Mouse (Mus musculus) olfactory bulb, adult 2 months (tissue): Measurements from ENCODE around the gene B3gntl1. TPM values are rescaled to one million over a fixed set of nuclear protein-coding genes. Genes with fewer than 3 reads are reported as not detected.

Experiments used
- H3K27ac ChIP-seq: fragments of 200-500 bp; 2 replicates; pipeline ENCODE4 v1.5.1; 2012; ENCODE audit warnings: low read depth, low read length; ENCODE audit not compliant: insufficient read depth
- H3K4me1 ChIP-seq: fragments of 200-500 bp; 2 replicates; pipeline ENCODE4 v1.6.1; 2012; ENCODE audit warnings: low read length; ENCODE audit not compliant: control insufficient read depth, insufficient read depth
- H3K4me3 ChIP-seq: fragments of 200-500 bp; 2 replicates; pipeline ENCODE4 v1.5.1; 2012; ENCODE audit warnings: mild to moderate bottlenecking, low read depth, low read length, moderate library complexity; ENCODE audit not compliant: insufficient read depth
- CTCF ChIP-seq: fragments of 200-500 bp; IDR thresholded peaks from 2 replicates; pipeline ENCODE4 v1.5.1; 2012; ENCODE audit warnings: low read depth, mild to moderate bottlenecking, low read length, moderate library complexity; ENCODE audit not compliant: insufficient read depth
- POLR2A ChIP-seq: fragments of 200-500 bp; IDR thresholded peaks from 2 replicates; pipeline ENCODE4 v1.6.1; 2012; ENCODE audit warnings: mild to moderate bottlenecking, low read depth, low read length, moderate library complexity; ENCODE audit not compliant: insufficient read depth
- WGBS: fragments of 180-500 bp; shearing (Covaris S2); methylation state at CpG from one replicate; pipeline ENCODE4 v1.1.7; 2018; 5-methylcytosine and 5-hydroxymethylcytosine counted together
- polyA plus RNA-seq: library from polyadenylated mRNA; stranded (reverse); fragments of >200 nt; gene quantifications from 2 replicates; pipeline ENCODE4 v1.2.4, GENCODE M21; 2012; ENCODE audit warnings: low replicate concordance; ENCODE audit not compliant: missing spikeins, insufficient read depth, insufficient read length

The B3gntl1 gene
- polyA plus RNA-seq, 1 experiment, result not detected

DNA sequence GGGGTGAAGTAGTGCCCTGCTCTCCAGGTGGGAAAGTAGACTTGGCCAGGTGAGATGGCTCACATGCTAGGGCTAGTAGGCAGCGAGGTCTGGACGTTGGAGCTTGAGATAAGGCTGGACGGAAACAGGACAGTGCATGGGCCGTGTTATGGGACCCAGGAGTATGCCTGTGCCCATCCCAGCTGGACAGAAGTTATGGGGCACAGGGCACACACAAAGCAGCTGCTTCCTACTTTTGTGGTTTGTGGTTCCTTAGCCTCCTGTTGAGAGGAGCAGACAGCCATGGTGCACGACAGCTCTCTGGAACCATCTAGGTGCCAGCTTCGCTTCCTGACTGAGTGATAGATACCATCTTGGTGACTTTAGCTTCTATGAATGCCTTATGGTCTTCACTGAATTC, 67.3 kb downstream of the B3gntl1 start:
- Histone ChIP-seq H3K4me3 (no peak overlapping the region), H3K27ac (no peak overlapping the region), H3K4me1 (no peaks in the 10 kb centered on the region)
- 94% methylated on average over 6 of the region's 6 CpGs for WGBS
- no peak for TF ChIP-seq POLR2A
- no peak for TF ChIP-seq CTCF

DNA sequence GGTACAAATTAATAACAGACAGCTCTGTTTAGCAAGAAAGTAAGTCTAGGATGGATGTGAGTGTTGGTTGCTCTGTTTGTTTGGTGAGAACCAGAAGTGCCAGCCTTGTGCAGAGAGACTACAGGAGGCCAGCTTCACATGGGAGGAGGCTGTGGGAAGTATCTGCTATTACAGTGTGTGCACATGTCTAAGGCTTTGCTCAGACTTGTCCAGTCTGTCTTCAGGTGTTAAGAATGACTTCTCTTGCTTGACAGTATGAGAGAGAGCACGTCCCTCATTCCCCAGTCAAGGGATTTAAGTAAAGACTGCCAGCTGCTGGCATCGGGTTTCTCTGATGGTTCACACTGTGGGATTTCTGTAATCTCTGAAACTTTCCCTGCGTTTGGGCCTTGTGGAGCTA, 71.5 kb downstream of the B3gntl1 start:
- no peak overlapping the region for H3K4me3 ChIP-seq
- H3K27ac ChIP-seq, result no peak overlapping the region
- no peaks in the 10 kb centered on the region for H3K4me1 ChIP-seq
- TF ChIP-seq POLR2A, result no peak
- no peak for TF ChIP-seq CTCF
- WGBS, result 89% methylated on average over 3 of the region's 3 CpGs

DNA sequence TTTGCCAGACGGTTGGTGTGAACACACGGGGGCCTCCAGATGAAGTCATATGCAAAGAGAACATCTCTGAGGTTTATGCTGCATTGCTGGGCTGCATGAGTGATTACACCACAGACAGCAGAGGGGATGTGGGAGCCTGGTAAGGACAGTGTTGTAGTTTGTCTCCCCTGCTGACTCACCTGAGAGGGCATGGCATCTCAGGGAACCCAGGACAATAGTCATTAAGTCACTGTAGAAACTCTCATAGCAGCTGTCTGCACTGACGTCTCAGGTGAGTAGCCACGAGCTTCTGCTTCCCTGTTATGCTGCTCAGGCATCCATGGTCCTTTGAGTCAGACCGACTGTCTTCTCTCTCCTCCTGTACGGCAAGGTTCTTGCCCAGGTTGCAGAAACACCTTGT, 75.7 kb downstream of the B3gntl1 start:
- WGBS, result 85% methylated on average over 6 of the region's 6 CpGs

DNA sequence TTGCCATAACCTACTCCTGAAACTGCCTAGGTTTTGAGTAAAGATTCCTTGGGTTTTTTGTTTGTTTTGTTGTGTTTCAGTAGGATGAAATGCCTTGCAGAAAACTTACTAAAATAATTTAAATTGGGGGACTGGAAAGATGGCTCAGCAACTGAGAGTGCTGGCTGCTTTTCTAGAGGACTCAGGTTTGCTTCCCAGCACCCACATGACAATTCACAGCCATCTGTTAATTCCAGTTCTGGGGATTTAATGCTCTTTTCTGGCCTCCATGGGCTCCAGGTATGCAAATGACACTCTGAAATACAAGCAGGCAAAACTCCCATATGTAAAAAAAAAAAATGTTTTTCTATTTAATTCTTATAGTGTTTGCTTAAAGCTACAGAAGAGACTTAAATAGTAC, 91.1 kb downstream of the B3gntl1 start:
- no peak for TF ChIP-seq POLR2A
- TF ChIP-seq CTCF, result no peak
- no peaks in the 10 kb centered on the region for H3K4me1 ChIP-seq
- no peak overlapping the region for H3K27ac ChIP-seq
- no peak overlapping the region for H3K4me3 ChIP-seq

More for the DNA sequence above, 75.7 kb downstream of the B3gntl1 start:
- no peak overlapping the region for H3K27ac ChIP-seq
- no peak for TF ChIP-seq CTCF
- TF ChIP-seq POLR2A, result no peak
- H3K4me3 ChIP-seq, result no peak overlapping the region
- H3K4me1 ChIP-seq, result no peaks in the 10 kb centered on the region

Other genes starting within 250 kb of the B3gntl1 start
- gene Fn3k, start 238.2 kb downstream of the B3gntl1 start, polyA plus RNA-seq, result not detected in 2 replicates
- not detected in 2 replicates for gene Tbcd, start 221.2 kb downstream of the B3gntl1 start, polyA plus RNA-seq
- gene Zfp750, start 153.8 kb downstream of the B3gntl1 start, polyA plus RNA-seq, result not detected in 2 replicates
- not detected in 2 replicates for gene Metrnl, start 28.4 kb upstream of the B3gntl1 start, polyA plus RNA-seq
- not detected in 2 replicates for gene Ptchd3, start 157.1 kb upstream of the B3gntl1 start, polyA plus RNA-seq